Mouse (Mus musculus): ENCODE results near the gene Rab1a.
"Not testable (repeated sequence)": the region's sequence is repeated elsewhere in the genome, so short reads cannot be mapped to it uniquely, and the experiment has no call there.

Gene Rab1a

DNA sequence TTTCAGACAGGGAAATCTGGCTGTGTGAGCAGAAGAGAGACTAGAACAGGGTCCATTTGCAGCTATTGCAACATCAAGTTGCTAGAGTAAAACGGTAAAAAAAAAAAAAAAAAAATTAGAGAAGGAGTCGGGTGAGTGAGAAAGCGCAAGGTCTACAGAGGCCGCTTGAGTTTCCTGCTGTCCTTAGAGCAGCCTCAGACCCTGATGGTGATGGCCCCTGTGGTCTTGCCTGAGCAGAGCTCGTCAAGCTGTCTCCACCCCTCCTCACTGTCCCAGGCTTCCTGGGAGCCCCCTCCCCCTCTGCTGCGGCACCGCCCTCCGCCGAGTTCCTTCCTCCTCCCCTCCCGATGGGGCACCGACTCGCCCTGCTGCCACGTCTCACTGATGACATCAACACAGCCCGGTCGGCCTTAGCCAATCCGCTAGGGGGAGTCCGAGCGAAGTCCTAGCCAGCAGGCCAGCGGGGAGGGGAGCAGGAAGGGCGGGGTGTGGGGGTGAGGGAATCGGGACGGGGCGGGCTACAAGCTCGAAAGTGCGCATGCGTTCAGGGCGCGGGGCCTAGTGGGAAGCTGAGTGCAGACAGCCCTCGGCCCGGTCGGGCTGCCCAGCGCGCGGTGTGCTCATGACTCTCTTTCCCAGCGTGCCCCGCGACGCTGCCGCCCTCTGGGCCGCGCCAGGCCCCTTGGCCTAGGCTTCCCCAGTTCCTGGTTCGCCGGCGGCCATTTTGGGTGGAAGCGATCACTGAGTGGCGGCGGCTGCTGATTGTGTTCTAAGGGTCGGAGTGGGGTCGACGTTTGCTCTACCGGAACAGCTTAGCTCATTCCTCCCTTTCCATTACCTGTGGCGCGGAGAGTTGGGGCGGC is at the start of gene Rab1a:
TSS of gene Rab1a (plus strand) at position 720 of the 863 bp plus-strand sequence.
- in situ Hi-C loops (cut with MboI, MseI): loop anchor here (10.0 kb wide), 1 partner anchor 1186 kb away; the partner anchor contains the start of gene Meis1

DNA sequence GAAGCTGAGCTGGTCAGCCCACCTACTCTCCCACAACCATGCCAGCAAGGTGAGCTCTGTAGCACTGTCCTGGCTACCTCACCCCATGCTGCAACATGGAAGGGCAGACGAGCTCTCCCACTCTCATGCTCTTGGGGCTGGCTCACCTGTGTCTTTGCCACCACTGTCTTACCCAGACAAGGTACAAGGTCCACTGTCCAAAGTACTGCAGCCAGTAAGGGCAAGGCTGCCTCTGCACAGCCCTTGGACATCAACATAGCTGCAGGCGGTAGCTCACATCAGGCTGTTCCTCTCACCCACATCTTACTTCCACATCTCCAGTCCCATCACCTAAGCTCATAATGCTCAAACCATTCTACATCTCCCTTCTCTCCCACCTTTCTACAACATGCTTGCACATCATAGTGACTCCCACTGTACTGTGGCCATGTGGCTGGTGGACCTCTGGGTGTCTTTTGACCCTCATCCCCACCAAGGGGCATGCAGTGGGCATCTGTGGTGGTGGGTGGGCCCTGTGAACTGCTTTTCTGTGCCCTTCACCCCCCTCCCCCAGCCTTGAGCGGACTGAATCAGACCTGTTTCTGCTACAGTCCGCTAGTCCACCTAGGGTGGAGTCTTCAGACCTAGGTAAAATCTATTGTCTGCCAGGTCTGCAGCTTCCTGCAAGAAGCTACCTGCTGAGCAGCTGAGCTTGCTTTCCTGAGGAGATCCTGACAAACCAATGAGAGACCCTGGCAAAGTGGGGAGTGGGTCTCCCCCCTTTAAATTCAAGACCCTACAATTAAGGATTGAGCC is 48.9 kb upstream of the Rab1a start:
- in situ Hi-C loops (cut with MboI, MseI): no loop called here

DNA sequence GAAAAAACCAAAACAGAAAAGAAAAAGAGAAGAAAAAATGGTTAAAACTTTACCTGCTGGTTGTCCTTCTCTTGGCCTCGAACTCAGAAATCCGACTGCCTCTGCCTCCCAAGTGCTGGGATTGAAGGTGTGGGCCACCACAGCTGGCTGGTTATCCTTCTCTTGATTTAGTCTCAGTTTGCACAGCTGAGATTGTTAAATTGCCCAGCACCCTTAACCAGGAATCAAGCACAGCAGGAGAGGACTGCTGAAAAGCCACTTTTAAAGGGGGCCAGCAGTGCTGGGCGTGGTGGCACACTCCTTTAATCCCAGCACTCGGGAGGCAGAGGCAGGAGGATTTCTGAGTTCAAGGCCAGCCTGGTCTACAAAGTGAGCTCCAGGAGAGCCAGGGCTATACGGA is 47.7 kb upstream of the Rab1a start:
- in situ Hi-C loops (cut with MboI, MseI): not testable (repeated sequence)

DNA sequence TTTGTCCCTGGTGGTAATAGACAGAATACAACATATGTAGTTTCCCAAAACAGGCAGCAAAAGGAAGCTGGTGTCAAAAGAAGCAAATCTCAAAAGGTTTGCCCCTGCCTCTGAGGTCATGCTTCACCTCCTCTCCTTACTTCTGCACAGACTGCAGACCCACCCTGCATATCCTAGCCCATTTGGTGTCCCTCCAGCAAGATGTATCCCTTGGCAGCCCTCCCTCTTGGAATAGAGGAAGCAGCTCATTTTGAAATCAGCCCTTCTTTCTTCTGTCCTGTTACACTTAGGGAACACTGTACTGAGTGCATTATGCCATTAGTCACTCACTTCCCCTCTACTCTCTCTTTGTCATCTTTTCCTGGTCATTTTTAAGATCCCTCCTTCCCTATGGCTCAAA is 42.4 kb upstream of the Rab1a start:
- in situ Hi-C loops (cut with MboI, MseI): no loop called here

DNA sequence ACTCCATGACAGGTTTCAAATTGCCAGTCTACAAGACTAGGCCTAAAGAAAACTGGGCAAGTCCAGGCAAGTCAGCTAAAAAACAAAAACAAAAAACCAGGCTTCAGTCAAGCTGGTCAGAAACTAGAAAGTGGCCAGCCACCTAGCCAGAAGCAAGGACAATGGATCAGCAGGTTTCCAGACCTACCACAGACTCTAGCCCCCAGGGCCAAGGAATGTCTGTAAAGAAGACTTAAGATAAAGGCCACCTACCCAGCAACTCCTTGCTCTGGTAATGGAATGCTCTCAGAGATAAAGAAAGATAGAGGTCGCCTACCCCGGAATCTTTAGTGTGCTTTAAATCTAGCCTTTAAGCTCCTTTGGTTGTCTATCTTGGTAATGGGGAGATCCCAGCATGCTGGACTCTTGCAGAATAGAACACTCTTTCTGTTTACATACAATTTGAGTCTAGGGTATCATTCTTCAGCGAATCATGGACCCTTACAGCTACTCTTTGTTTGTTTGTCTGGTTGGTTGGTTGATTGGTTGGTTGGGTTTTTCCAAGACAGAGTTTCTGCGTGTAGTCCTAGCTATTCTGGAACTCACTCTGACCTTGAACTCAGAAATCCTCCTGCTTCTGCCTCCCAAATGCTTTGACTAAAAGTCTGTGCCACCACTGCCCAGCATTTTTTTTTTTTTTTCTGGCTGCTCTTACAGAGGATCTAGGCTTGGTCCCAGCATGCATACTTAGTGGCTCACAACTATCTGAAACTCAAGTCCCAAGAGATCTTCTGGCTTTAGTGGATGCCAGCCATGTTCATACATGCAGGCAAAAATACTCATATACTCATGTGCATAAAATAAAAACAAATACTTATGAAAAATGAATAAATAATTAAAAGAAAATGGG is 36.0 kb upstream of the Rab1a start:
- in situ Hi-C loops (cut with MboI, MseI): no loop called here

DNA sequence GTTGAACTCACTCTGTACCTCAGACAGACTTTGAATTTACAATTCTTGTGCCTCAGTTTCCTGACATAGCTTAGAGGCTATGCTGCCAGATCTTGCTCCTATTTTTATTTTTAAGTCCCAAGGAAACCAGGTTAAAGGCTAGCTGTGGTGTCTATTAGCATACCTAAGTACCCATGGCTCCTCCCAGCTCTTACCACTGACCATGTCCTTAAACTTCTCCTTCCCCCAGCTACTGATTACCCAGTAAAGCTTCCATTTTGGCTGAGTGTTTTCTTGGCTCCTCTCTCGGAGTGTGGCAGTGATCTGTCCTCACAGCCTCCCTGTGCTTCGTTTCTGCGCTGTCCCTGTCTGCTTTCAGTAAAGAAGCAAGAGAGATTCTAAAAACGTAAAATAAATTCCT is 35.2 kb upstream of the Rab1a start:
- in situ Hi-C loops (cut with MboI, MseI): no loop called here

DNA sequence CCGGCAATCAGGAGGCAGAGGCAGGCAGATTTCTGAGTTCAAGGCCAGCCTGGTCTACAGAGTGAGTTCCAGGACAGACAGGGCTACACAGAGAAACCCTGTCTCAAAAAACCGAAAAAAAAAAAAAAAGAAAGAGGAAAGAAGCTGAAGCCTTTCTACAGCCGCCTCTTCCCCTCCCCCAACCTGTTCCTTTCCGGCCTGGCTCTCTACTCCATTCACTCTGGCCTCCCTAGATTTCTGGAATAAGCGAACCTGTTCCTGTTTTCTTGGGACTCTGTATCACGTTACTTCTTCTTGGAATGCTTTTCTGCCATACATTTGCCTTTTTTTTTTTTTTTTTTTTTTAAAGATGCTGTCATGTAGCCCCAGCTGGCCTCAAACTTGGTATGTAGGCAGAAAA is 34.8 kb upstream of the Rab1a start:
- in situ Hi-C loops (cut with MboI, MseI): not testable (repeated sequence)

DNA sequence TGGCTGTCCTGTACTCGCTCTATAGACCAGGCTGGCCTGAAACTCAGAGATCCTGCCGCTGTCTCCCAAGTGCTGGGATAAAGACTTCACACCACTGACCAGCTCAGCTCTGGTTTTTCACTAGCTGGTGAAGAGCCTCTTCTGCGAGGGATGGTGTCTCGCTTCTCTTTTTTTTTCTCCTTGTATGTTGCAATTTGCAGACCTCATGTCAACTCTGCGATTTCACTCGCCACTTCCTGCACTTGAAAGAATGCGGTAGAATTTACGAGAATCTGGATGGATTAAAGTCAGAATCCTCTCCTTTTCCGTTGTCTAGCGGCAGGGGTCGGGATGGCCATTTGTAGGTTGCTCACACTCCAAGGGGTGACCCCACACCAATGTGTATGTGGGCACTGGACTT is 32.3 kb upstream of the Rab1a start:
- in situ Hi-C loops (cut with MboI, MseI): no loop called here

DNA sequence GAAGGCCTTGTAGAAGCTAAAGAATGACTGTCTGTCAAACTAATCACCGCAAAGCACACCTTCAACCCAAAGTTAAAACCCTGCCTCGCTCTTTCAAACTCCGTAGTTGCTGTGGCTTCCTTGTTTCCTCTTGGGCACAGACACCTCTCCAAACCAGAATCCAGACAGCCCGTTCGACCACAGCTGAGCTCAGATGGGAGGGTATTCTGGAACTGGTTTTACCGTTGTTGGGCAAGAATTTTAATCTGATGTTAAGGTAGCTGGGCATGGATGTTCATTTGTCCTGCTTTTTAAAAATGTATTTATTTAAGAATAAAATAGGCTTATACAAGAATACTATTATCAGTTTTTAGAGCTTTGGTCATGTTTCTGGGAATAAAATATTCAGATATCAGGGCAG is 14.0 kb upstream of the Rab1a start:
- in situ Hi-C loops (cut with MboI, MseI): loop anchor here (25.0 kb wide), 1 partner anchor 600 kb away; no protein-coding TSS in a partner anchor

DNA sequence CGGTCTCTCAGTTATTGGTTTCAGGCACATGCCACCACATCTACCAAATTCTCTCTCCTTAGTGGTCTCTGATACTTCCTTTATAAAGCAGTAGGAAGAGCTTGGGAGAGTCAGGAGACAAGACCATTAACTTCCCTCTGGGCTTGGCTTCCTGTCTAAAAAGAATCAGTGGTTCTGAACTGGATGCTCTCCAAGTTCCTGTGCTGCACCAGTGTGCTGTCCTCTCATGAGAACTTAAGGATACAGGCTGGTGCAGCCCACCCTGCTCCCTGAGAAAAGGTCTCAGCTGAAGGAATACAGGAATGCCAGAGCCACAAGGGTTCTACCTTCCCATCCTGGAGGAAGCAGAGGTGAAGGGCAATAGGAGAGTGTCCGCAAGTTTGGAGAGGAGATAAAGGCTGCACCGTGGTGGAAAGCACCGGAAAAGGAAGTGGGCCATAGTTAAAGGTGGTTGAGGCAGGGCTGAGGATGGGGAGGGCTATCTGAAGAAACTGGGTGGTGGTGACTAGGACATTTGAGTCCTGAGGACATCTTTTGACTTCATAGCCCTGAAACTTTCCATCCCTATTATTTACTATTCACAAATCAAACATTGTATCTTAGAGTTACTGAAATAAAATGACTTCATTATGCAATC is 8.0 kb upstream of the Rab1a start:
- in situ Hi-C loops (cut with MboI, MseI): loop anchor here (25.0 kb wide), 1 partner anchor 606 kb away; no protein-coding TSS in a partner anchor

DNA sequence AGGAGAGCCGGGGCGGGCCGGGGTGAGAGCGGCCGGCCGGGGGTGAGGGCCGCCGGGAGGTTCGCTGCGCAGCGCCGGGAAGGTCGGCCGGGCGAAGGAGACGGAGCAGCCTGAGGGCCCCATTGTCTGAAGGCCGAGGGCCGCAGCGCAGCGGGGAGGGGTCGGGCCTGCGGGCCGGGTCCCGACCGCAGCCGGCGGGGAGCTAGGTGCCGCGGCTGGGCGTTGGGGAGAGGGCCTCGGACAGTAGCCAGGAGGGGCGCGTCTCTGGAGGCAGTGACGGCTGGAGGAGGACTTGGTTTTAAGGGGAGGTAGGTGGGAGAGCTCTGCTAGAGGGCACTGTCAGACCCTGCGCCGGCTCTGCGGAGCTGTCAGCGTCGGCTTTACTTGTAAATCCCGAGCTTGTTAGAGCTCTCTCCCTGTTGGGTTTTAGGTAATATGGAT is 449 bp downstream of the Rab1a start:
- in situ Hi-C loops (cut with MboI, MseI): loop anchor here (10.0 kb wide), 1 partner anchor 1187 kb away; the partner anchor contains the start of gene Meis1

DNA sequence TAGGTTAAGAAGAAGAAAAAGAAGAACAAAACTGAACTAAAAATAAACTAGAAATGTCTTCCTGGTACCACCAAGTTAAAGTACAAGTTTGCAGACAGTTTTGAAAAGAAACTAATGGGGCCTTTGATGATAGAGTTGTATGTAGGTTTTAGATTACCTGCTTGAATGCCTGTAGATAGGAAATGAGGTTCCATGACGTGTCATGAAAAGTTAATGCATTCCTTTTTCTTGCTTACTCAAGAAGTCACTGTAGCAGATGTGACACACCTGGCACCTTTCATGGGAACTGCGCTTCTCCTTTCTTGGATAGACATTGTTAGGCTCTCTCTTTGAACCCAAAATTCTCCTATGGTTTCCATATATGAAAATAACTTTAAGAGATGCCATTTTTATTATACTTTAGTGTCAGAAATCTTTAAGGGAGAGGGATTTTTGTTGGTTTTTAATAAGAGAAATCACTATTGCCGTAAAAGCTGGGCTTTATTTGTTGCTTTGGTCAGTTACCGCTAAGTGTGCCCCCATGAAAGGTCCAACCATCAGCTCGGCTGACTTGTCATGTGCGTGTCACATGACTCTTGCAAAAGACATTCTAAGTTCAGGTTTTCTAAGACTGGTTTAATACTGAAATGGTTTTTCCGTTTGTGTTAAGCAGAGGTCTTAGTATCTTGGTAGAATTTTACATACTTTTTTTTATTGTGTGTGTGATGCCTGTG is 1.2 kb downstream of the Rab1a start:
- in situ Hi-C loops (cut with MboI, MseI): loop anchor here (10.0 kb wide), 1 partner anchor 1188 kb away; the partner anchor contains the start of gene Meis1

DNA sequence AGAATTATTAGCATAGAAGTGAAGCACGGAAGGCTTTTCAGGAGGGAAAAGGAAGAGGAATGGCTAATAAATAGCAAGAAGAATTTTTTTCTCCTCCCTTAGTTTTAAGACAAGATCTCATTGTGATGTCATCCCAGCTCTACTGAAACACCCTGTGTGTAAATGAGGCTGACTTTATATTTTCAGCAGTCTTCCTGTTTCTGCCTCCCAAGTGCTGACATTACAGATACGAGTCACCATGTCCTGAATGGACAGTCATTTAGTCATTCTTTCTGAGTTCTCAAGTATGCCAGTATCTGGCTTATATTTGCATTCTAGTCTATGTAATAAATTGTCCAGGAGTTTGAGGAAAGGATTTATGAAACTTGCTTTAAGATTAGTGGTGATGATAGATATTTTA is 3.1 kb downstream of the Rab1a start:
- in situ Hi-C loops (cut with MboI, MseI): loop anchor here (10.0 kb wide), 1 partner anchor 1190 kb away; the partner anchor contains the start of gene Meis1

DNA sequence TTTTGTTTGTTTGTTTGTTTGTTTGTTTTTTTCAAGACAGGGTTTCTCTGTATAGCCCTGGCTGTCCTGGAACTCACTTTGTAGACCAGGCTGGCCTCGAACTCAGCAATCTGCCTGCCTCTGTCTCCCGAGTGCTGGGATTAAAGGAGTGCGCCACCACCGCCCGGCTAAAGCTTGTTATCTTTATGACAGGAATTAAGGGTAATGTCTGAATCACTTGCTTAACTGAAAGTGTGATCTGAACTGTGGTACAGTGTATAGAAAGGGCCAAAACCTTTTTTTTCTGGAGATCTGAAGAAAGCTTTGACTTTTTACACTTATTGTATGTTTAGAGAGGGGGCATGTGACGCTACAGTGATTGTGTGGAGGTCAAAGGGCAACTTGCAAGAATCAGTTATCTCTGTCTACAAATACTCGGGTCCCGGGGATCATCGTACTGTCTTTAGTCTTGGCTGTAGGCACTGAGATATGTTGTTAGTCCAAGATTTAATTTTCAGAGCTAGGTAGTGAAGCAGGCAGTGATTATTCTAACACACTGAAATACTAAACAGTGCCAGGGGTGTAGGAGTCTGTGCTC is 3.7 kb downstream of the Rab1a start:
- in situ Hi-C loops (cut with MboI, MseI): loop anchor here (10.0 kb wide), 1 partner anchor 1190 kb away; the partner anchor contains the start of gene Meis1

DNA sequence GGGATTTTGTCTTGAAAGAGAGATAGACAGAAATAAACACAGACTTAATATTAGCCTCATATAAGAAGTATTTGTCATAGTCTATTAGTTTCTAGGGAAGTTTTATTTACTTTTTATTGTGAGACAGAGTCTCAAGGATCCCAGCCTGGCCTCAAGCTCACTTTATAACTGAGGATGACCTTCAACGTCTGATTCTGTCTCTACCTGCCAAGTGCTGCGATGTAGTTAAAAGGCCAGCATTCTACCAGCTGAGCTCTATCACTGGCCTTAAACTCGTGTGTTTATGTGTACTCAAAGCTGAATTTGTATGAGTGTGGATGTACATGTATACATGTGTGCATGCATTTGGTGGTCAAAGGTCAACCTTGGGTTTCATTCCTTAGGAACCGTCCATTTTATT is 4.3 kb downstream of the Rab1a start:
- in situ Hi-C loops (cut with MboI, MseI): loop anchor here (10.0 kb wide), 1 partner anchor 1191 kb away; the partner anchor contains the start of gene Meis1

DNA sequence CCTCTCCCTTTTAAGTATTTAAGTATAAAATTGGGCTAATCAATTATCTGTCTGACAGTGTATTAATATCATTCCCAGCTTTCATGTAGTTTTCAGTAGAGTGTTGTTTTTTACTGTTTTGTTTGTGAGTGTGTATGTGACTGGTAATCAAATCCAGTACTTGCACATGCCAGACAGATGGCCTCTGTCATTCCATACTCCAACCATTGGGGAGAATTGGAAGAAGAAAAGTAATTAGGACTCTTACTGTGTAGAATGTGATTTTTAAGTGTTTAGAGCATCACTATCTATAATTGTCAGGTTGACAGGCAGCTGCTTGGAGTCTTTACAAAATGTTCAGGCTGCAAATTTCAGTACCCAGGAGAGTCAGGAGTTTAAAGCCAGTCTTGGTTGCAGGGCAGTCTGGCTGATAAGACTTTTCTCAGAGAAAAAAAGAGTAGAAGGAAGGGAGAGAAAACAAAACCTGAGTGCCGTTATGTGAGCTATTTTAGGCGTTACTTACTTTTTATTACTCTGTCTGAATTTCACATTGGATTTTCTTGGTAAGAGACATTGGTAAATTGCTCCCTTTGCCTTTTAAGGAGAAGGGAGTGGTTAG is 5.5 kb downstream of the Rab1a start:
- in situ Hi-C loops (cut with MboI, MseI): loop anchor here (10.0 kb wide), 1 partner anchor 1192 kb away; the partner anchor contains the start of gene Meis1

DNA sequence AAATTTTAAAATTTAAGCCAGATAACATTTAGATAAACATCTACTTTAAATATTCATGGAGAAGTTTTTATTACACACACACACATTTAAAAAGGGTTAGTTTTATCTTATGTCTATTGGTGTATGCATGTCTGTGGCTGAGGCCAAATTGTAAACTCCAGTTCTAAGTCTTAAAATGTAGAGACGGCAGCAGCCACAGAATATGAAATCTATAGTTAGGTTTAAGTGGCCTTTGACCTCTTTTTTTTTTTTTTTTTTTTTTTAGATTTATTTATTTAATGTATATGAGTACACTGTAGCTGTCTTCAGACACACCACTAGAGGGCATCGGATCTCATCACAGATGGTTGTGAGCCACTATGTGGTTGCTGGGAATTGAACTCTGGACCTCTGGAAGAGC is 6.4 kb downstream of the Rab1a start:
- in situ Hi-C loops (cut with MboI, MseI): loop anchor here (10.0 kb wide), 1 partner anchor 1193 kb away; the partner anchor contains the start of gene Meis1

DNA sequence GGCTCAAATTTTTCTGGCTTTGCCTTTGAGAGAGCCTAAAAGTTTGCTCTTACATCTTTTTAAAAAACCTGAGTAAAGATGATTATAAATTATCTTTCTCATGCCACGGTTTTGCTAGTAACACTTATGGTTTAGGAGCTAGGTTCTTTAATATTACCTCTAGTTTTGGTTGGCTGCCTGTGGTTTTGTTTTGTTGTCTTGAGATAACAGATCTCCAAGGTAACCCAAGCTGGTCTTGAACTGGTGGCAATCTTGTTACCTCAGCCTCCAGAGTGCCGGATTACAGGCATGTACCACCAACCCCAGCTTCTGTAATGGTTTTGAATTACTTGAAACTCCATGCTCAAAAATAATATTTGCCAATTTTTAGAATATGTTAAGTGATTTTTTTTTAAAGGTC is 10.6 kb downstream of the Rab1a start:
- in situ Hi-C loops (cut with MboI, MseI): no loop called here

DNA sequence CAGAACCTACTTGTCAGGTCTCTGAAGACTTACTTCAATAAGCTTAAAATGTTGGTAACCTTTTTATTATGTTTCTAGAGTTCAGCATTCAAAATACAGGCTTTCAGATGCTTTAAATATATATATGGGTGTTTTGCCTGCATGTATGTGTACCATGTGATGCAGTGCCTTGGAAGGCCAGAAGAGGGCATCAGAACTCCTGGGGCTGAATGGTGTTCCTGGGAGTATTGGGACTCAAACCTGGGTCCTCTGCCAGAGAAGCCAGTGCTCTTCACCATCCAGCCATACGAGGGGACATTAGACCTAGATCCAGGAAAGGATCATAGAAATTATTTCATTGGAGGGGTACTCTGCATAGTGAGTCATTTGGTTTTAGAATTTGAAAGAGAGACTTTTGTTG is 13.5 kb downstream of the Rab1a start:
- in situ Hi-C loops (cut with MboI, MseI): no loop called here

Data from T-helper 1 cell (primary cell).